Mouse (Mus musculus) megakaryocyte, adult 5-6 weeks (primary cell): Measurements from ENCODE around the gene Mrgprb8. TPM values are rescaled to one million over a fixed set of nuclear protein-coding genes. Genes with fewer than 3 reads are reported as not detected.
"Not testable (repeated sequence)": the region's sequence is repeated elsewhere in the genome, so short reads cannot be mapped to it uniquely, and the experiment has no call there.

ENCODE experiments used
- ATAC-seq: 2 replicates; pipeline ENCODE4 v1.8.0; 2016; ENCODE audit warnings: mild to moderate bottlenecking, inconsistent platforms; ENCODE audit not compliant: poor library complexity, severe bottlenecking
- total RNA-seq, 2 experiments: library from RNA; stranded (forward) in 1 of 2; stranded (reverse) in 1 of 2; fragments of 153-499, 151-499 nt in 1 of 2; fragments of 221-1000, 200-1000 nt in 1 of 2; gene quantifications; 2 replicates each; pipeline versions ENCODE4 v1.2.3 to v1.2.4; 2015 to 2017

Mrgprb8 gene
- total RNA-seq (2015) (not detected in 2 replicates), total RNA-seq (2017) (not detected in 2 replicates)

- ATAC-seq = no peak
These were observed at the start of gene Mrgprb8 for GRCm38 (mm10) chr7:48388226-48388625. TSS of gene Mrgprb8 (plus strand) at chr7:48388526.

GRCm38 (mm10) chr7:48435936-48436335 lies 47.6 kb downstream of the Mrgprb8 start:
- ATAC-seq = not testable (repeated sequence)

DNA sequence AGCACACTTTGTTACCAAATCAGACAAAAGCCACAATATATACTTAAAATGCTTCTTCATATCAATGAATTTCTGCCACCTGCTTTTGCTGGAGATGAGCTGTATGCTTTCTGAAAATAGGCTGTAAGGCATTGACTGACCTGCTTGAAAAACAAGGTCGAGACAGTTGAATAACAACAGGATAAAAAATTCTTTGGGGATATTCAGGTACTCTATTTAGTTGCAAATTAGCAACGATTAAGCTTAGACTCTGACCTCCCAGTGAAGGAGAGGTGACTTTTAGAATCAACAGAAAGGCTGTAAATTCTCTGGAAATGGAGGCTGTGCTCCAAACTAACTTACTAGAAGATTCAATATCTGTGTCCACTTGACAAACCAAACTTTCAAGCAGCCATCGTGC lies 48.3 kb downstream of the Mrgprb8 start:
- ATAC-seq = no peak

Other genes starting within 250 kb of the Mrgprb8 start
- not detected in 2 replicates for gene Mrgprb5, start 219.5 kb upstream of the Mrgprb8 start, total RNA-seq (2015)
- gene Mrgprb5, start 219.5 kb upstream of the Mrgprb8 start, total RNA-seq (2017) = not detected in 2 replicates
- gene Mrgprb4, start 189.2 kb upstream of the Mrgprb8 start, total RNA-seq (2015) = not detected in 2 replicates
- not detected in 2 replicates for gene Mrgprb4, start 189.2 kb upstream of the Mrgprb8 start, total RNA-seq (2017)
- gene Mrgprb1, start 67.8 kb downstream of the Mrgprb8 start, total RNA-seq (2015) = not detected in 2 replicates
- gene Mrgprb1, start 67.8 kb downstream of the Mrgprb8 start, total RNA-seq (2017) = not detected in 2 replicates
- gene Mrgprx2, start 110.8 kb downstream of the Mrgprb8 start, total RNA-seq (2015) = not detected in 2 replicates
- not detected in 2 replicates for gene Mrgprx2, start 110.8 kb downstream of the Mrgprb8 start, total RNA-seq (2017)
- gene Mrgprb2, start 169.6 kb downstream of the Mrgprb8 start, total RNA-seq (2015) = not detected in 2 replicates
- not detected in 2 replicates for gene Mrgprb2, start 169.6 kb downstream of the Mrgprb8 start, total RNA-seq (2017)